Mouse (Mus musculus) right cerebral cortex, postnatal 25 days (tissue): ENCODE measurements around the gene Gm20388.
A peak's percentile ranks its signal among the peaks of the same experiment; 100 is the strongest.

Source experiments
- DNase-seq: peaks from one replicate; pipeline ENCODE4 v3.0.0; 2022

Gene Gm20388

GRCm38 (mm10) chr8:122240241-122241026 is 2329.8 kb downstream of the Gm20388 start:
- no peak for DNase-seq

GRCm38 (mm10) chr8:122243310-122243709 is 2332.7 kb downstream of the Gm20388 start:
- no peak for DNase-seq

GRCm38 (mm10) chr8:122245161-122245560 is 2334.5 kb downstream of the Gm20388 start:
- no peak for DNase-seq

GRCm38 (mm10) chr8:122246257-122247211 is 2335.9 kb downstream of the Gm20388 start:
- DNase-seq, result no peak

DNA sequence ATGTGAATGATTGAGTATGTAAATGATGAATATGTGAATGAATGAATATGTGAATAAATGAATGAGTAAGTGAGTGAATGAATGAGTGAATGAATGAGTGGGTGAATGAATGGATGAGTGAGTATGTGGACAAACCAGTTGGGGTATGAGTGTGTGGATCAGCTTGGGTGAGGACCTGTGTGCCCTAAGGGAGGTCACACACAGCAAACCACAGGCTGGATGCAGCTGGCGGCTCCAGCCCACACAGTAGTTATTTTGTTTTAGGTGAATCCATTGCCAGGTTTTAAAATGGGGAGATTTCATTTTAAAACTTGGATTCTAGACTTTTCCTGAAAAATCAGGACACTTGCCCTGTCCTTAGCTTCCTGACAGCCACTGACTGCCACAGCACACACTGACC is 2341.1 kb downstream of the Gm20388 start:
- no peak for DNase-seq

- no peak for DNase-seq
These were observed 2341.7 kb downstream of the Gm20388 start for GRCm38 (mm10) chr8:122252366-122252765.

GRCm38 (mm10) chr8:122259351-122259750 is 2348.7 kb downstream of the Gm20388 start:
- DNase-seq, result peak; percentile 39

GRCm38 (mm10) chr8:122260755-122261154 is 2350.1 kb downstream of the Gm20388 start:
- DNase-seq, result no peak

- DNase-seq, result no peak
These were observed 2352.2 kb downstream of the Gm20388 start for GRCm38 (mm10) chr8:122262835-122263234.

DNA sequence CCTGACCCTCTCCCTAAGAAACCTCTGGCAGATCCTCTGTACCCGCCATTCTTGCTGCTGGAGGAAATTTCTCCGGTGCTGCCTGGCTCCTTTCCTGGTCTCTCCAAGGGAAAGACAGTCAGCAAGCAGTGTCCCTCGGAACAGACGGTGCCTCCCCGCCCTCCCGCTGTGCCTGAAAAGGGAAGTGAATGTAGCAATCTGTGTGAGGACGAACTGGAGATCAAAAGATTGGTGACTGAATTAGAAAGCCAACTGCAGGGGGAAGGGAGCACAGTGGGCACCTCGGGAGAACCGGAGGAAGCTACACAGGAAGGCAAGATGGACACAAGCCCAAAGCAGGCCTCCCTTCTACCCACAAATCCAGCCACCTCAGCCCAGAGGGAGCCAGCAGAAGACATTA is 2353.6 kb downstream of the Gm20388 start:
- DNase-seq, result peak; percentile 39

GRCm38 (mm10) chr8:122265522-122265921 is 2354.9 kb downstream of the Gm20388 start:
- no peak for DNase-seq

- DNase-seq, result no peak
These were observed 2356.2 kb downstream of the Gm20388 start for GRCm38 (mm10) chr8:122266867-122267266.

- DNase-seq, result peak; percentile 19
These were observed 2358.2 kb downstream of the Gm20388 start for GRCm38 (mm10) chr8:122268861-122269260.

- DNase-seq, result peak; percentile 84
These were observed 2358.8 kb downstream of the Gm20388 start for GRCm38 (mm10) chr8:122269404-122269803.

GRCm38 (mm10) chr8:122270555-122270954 is 2359.9 kb downstream of the Gm20388 start:
- no peak for DNase-seq

DNA sequence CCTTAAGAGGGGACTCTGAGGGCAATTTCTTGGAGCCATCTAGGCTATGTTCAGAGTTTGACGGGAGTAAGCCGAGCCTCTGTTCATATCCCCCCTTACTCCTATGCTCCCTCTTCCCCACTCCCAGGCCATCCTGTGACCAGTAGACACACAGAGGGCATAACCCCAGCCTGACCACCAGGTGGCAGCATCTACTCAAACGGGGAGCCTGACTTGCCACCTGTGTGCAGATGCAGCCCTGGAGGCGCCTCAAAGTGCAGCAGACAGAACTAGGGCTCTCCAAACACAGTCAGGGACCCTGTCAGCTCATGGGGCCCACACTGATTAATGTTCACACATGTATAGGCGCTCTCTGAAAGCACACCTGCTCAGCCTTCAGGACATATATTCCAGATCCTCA is 2362.5 kb downstream of the Gm20388 start:
- DNase-seq, result peak; percentile 68

- DNase-seq, result no peak
These were observed 2363.2 kb downstream of the Gm20388 start for GRCm38 (mm10) chr8:122273826-122274225.

DNA sequence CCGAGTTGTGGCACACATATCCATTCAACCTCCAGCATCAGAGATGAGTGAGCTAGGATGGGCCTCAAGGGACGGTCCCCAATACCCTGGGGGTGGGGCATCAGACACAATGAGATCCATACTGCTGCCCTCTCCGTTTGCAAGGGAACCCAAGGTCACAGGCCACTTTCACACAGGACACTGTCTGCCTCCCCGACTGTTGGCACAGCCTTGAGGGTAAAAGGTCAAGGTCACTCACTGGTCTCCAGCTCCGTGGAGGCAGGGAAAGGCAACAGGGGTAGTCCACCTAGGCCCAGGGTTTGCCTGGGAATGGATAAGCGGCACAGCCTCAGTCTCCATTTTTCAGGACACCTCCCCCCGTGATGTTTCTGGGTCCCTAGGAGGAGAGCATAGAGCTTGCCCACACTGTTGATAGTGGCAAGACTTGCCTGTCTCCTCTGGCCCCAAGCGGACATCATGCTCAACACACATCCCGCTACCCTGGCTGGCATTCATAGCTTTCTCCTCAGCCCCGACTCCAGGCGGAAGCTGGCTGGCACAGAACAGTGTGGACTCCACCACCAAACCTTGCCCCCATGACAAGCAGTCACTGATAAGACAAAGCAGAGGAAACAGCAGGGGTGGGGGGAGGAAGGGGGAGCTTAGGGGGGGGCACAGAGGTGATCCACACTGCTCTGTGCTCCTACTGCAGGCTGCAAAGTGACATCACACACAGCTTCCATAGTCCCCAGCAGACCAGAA is 2364.2 kb downstream of the Gm20388 start:
- no peak for DNase-seq

- DNase-seq, result no peak
These were observed 2365.7 kb downstream of the Gm20388 start for GRCm38 (mm10) chr8:122276308-122276707.

- no peak for DNase-seq
These were observed 2366.8 kb downstream of the Gm20388 start for GRCm38 (mm10) chr8:122277204-122277995.

DNA sequence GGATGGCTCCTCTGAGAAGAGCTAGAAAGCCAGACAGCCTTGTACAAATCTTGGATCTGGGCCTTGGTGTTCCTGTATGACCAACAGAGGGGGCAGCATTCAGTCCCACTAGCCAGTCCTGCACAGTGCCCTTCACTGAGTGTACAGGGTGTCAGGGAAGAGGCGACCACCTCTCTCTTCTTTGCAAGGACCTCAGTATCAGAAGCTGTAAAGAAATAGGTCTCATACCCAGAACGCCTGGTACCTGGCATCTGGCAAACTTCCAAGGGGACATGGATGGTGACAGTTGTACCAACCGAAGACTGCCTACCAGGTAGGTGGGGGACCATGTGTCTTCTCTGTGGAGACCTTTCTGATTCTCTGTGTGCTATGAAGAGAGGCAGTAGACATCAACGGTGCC is 2369.5 kb downstream of the Gm20388 start:
- DNase-seq, result no peak
